Mouse (Mus musculus) small intestine, adult 10 weeks (tissue): ENCODE results near the gene Baiap2l2. TPM values are rescaled to one million over a fixed set of nuclear protein-coding genes. Genes with fewer than 3 reads are reported as not detected.

Experiments
- polyA plus RNA-seq: library from polyadenylated mRNA; stranded (reverse); fragments of 350-450 nt; fragmentation: Illumina TruSeq; extraction: RNeasy Lipid Tissue Mini Kit (QIAGEN cat#74804); gene quantifications from one replicate; pipeline ENCODE4 v1.2.3, GENCODE M21; 2014; ENCODE audit warnings: low replicate concordance

The Baiap2l2 gene
- polyA plus RNA-seq = 15.6 TPM

DNA sequence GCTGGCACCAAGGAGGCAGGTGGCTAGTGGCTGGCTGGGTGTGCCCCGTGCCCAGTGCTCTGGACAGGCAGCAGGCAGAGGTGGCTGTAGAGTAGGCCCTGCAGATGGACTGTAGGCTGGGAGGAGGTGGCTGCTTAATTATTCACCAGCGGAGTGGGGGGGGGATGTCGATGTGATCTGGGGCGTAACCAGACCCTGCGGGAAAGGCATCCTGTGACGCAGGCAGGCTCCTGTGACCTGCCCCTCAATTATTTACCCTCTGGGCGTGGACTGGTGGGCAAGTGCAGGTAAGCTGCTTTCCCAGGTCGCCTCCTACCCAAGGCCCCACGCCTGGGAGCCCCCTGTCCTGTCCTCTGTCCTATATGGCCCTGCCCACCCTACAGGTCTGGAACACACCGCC is at the start of gene Baiap2l2:
TSS of gene Baiap2l2 (minus strand) at position 139 of the 400 bp plus-strand sequence.

DNA sequence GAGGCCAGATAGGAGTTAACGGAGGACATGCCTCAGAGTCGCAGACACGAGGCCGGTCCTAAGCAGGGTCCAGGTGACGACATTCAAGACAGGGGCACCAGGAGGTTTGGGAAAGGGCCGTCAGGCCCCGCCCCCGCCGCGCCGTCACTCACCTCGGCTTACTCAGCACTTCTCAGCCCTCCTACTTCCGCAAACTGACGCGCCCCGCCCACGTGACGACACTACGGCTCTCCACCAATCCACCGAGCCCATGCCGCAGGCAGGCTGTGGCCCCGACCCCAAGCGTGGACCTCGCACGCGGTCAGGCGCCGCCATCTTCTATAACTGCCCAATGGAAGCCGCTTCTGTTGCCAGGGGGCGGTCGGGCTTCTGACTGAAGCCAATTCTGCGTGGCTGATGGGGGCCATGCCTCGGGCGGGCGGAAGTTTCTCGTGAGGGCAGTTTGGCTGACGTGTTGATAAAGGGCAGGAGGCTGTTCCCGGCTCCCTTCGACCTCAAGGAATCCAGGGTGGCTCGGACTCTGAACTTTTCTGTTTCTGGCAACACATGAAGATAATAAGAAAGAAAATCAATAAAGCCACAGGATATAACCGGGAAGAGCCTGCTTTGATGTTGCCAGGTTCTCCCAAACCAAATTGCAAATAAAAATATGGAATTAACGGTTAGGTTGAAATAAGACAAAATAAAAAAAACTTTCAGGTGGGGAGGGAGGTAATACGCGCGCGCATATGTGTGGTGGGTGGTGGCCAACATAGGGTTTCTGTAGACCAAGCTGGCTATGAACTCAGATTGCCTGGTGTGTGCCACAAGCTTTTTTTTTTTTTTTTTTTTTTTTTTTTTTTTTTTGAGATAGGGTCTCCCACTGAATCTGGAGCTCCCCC is 43.0 kb upstream of the Baiap2l2 start, which contains the start of gene Pla2g6:
TSS of gene Pla2g6 (minus strand) at position 333 of the 881 bp plus-strand sequence.

DNA sequence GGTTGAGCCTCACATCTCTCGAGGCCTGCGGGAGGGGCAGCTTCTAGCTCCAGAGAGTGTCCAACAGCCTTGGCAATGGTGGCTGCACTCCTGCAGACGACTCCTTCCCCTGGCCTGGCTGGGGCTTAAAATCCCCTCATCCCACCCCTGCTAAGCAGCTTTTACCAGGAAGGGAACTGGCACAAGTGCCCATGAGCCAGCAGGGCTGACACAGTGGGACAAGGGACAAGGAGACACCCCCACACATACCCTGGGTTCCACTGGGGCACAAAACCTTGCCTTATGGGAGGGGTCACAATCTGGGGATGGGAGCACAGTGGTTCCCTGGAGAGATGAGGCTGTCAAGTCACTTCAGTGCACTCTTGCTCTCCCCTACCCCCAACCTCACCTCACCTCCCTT is 30.7 kb downstream of the Baiap2l2 start, which contains the start of gene Slc16a8:
TSS of gene Slc16a8 (minus strand) at position 101 of the 400 bp plus-strand sequence.

DNA sequence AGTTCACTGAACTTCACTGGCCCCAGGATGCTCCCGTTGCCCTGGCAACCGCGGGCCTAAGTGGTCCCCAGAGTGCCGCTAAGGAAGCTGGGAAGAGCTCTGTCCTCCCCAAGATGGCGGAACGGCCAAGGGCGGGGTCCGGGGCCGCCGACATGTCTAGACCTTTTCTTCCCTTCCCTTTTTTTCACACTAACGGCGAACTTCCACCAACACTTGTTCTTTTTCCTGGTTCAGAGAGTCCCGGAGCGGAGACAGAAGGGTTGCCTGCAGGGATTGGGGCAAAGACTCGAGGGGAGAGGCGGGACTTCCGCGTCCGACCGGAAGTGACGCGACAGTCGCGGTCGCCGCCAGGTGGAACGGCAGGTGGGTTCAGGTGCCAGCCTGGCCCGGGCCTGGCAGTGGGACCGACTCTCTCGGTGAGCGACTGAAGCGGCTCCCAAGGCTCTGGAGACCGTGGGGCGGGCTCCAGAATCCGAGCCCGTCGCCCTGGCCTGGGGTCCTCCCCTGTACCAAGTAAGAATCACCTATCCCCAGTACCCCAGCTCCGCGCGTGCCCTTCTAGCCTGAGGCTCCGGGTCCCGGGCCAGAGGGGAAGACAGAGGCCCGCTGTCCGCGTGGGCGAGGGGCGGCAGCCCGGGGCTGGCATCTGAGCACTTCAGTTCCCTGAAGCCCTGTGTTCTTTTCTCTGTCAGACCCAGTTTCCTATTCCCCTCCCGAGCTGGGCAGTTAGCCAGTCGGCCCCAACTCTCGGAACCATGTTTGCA is 56.1 kb downstream of the Baiap2l2 start, which contains the start of the genes Pick1 and Gm49486:
TSS of gene Pick1 (plus strand) at position 116 of the 764 bp plus-strand sequence.
TSS of gene Gm49486 (plus strand) at position 334 of the 764 bp plus-strand sequence.

Other genes starting within 250 kb of the Baiap2l2 start
- gene Galr3, start 243.7 kb downstream of the Baiap2l2 start, polyA plus RNA-seq = not detected
- gene Ankrd54, start 222.6 kb downstream of the Baiap2l2 start, polyA plus RNA-seq = 1.9 TPM
- 47.0 TPM for gene Eif3l, start 210.4 kb downstream of the Baiap2l2 start, polyA plus RNA-seq
- 7.6 TPM for gene Micall1, start 176.6 kb downstream of the Baiap2l2 start, polyA plus RNA-seq
- not detected for gene Polr2f, start 144.5 kb downstream of the Baiap2l2 start, polyA plus RNA-seq
- not detected for gene 1700088E04Rik, start 144.3 kb downstream of the Baiap2l2 start, polyA plus RNA-seq
- not detected for gene Sox10, start 120.3 kb downstream of the Baiap2l2 start, polyA plus RNA-seq
- gene Pick1, start 56.4 kb downstream of the Baiap2l2 start, polyA plus RNA-seq = 9.0 TPM
- gene Gm49486, start 56.1 kb downstream of the Baiap2l2 start, polyA plus RNA-seq = 0.48 TPM
- gene Slc16a8, start 30.8 kb downstream of the Baiap2l2 start, polyA plus RNA-seq = not detected
- 0.22 TPM for gene Pla2g6, start 42.9 kb upstream of the Baiap2l2 start, polyA plus RNA-seq
- gene Maff, start 61.1 kb upstream of the Baiap2l2 start, polyA plus RNA-seq = 1.4 TPM
- 5.6 TPM for gene Tmem184b, start 118.0 kb upstream of the Baiap2l2 start, polyA plus RNA-seq
- 4.5 TPM for gene Csnk1e, start 170.0 kb upstream of the Baiap2l2 start, polyA plus RNA-seq
- not detected for gene Kcnj4, start 219.7 kb upstream of the Baiap2l2 start, polyA plus RNA-seq
- gene Kdelr3, start 230.9 kb upstream of the Baiap2l2 start, polyA plus RNA-seq = 6.1 TPM